Mouse (Mus musculus): ENCODE results near the gene Mep1a. TPM values are rescaled to one million over a fixed set of nuclear protein-coding genes. Genes with fewer than 3 reads are reported as not detected.
"Not testable (repeated sequence)": the region's sequence is repeated elsewhere in the genome, so short reads cannot be mapped to it uniquely, and the experiment has no call there.

The Mep1a gene
- polyA plus RNA-seq (2015; fragmentation: Nextera tagmentation; extraction: Ambion mirVana): 0.11 TPM in 1 of 2 replicates, not detected in the other

DNA sequence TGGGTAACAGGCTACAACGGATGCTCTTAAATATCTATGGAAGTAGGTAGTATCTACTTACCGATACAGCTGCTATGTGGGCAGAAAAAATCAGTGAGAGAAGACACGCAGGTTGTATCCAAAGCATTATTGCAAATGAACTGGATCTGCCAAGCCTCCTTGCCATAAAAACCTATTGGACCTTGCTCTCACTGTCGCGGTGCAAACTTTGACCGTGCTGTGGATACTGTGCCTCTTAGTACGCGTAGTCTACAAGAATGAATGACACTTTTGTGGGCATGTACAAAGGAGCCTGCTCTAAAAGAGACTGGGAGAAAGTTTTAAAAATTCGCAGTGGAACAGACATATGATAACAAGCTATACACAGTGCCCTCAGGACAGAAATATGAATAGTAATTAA, at the start of gene Mep1a:
Mep1a (minus strand) TSS at position 221 of the 400 bp plus-strand sequence.
- no peak within 1 kb of the TSS for H3K4me3 ChIP-seq
- no peak within 1 kb of the TSS for H3K27ac ChIP-seq (replicated peaks)
- H3K36me3 ChIP-seq: no peaks in the 10 kb centered on the region
- H3K9ac ChIP-seq (replicated peaks): no peak within 1 kb of the TSS
- no peaks in the 10 kb centered on the region for H3K4me1 ChIP-seq
- no peaks in the 10 kb centered on the region for H3K27me3 ChIP-seq
- no peak within 1 kb of the TSS for H3K4me2 ChIP-seq (replicated peaks)
- ATAC-seq (replicated peaks): no peak
- WGBS: 85% methylated on average over 9 of the region's 9 CpGs
- H3K9me3 ChIP-seq: no peaks in the 10 kb centered on the region

DNA sequence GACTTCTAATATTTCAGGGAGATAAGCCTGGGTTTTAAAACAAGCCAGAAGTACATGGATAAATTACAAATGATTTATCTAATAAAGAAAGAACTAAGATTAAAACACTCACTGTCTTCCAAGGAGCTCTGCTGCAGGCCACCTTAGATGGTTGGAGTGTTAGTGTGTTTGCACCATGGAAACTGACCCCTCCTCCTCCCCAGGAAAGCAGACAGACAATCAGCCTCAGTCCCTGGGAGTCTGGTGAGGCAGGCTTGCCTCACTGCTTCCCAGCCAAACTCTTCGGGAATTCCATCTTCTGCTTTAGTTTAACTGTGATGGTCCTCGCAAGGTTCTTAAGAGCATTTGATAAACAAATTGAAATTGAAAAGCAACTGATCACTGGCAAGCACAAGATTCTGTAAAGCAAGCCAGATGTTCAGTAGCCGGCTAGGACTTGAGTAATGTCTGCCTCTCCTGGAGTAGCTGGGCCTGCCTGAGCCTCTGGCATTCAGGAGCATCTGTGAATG, 48.6 kb upstream of the Mep1a start:
- WGBS: 47% methylated on average over 3 of the region's 3 CpGs
- ATAC-seq (replicated peaks): no peak
- no peaks in the 10 kb centered on the region for H3K27me3 ChIP-seq

DNA sequence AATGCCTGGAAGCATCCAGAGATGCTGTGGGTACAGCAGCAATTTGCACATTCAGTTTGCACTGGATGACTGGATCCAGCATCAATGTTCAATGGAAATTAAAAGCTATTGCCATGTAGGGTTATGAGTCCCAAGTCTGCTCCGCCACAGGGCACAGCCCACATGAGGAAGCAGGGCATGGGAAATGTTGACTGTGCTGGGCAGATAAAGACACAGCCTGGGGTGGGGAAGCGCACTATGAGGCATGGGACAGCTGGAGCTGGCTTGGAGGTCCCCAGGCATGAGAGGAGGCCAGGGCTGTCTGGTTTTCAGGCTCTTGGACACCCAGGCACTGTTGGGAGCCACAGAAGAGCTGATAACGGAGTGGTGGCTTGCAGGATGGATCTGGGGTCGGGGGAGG, 41.4 kb upstream of the Mep1a start:
- H3K9ac ChIP-seq (replicated peaks): no peak overlapping the region
- H3K27ac ChIP-seq (replicated peaks): no peak overlapping the region
- WGBS: 85% methylated on average over 4 of the region's 4 CpGs
- no peak overlapping the region for H3K4me2 ChIP-seq (replicated peaks)
- ATAC-seq (replicated peaks): no peak
- H3K27me3 ChIP-seq: no peaks in the 10 kb centered on the region
- H3K4me1 ChIP-seq: no peaks in the 10 kb centered on the region
- no peaks in the 10 kb centered on the region for H3K9me3 ChIP-seq
- H3K4me3 ChIP-seq: no peak overlapping the region
- no peaks in the 10 kb centered on the region for H3K36me3 ChIP-seq

More for the DNA sequence above, 48.6 kb upstream of the Mep1a start:
- no peaks in the 10 kb centered on the region for H3K4me1 ChIP-seq
- H3K36me3 ChIP-seq: no peaks in the 10 kb centered on the region
- no peak overlapping the region for H3K27ac ChIP-seq (replicated peaks)
- H3K4me2 ChIP-seq (replicated peaks): no peak overlapping the region
- H3K4me3 ChIP-seq: no peak overlapping the region
- no peak overlapping the region for H3K9ac ChIP-seq (replicated peaks)
- H3K9me3 ChIP-seq: no peaks in the 10 kb centered on the region

DNA sequence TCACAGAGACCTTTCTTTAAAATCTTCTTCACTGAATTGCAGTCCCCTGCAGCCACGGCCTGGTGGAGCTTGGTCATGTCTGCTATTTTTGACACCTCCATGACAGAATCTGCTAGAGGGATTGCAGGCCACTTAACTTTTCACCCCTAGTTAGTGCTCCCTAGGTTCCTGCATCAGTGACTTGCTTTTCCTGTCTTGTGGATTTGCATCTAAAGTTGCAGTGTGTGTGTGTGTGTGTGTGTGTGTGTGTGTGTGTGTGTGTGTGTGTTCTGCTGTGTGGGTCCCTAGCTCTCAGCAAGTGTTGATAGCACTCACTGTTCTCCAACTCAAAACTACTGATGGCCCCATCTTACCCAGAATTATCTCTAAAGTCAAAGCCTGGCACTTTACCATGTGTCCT, 40.9 kb upstream of the Mep1a start, which contains the start of gene Ankrd66:
Ankrd66 (minus strand) TSS at position 101 of the 400 bp plus-strand sequence.
- no peak for ATAC-seq (replicated peaks)
- H3K27me3 ChIP-seq: no peaks in the 10 kb centered on the region
- no peaks in the 10 kb centered on the region for H3K36me3 ChIP-seq
- no peak within 1 kb of the TSS for H3K9ac ChIP-seq (replicated peaks)
- no peak within 1 kb of the TSS for H3K27ac ChIP-seq (replicated peaks)
- H3K9me3 ChIP-seq: no peaks in the 10 kb centered on the region
- no peak within 1 kb of the TSS for H3K4me3 ChIP-seq
- no peaks in the 10 kb centered on the region for H3K4me1 ChIP-seq
- WGBS: 78% methylated on average over 1 of the region's 1 CpGs
- no peak within 1 kb of the TSS for H3K4me2 ChIP-seq (replicated peaks)

DNA sequence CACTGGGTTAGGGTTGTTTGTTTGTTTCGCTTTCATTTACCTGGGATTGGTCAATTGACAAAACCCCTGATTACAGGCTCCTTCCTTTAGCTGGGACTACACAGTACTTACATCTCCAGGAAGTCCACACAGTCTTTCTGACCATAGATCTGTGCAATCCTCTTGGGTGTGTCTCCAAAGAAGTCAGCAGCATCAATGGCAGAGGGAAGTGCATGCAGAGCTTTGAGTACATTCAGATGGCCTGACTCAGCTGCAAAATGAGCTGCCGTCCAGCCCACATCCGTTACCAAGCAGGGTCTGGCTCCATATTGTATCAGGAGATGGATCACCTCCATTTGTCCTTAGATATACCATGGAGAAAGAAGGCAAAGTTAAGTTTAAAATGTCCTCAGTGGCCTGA, 36.2 kb upstream of the Mep1a start:
- H3K36me3 ChIP-seq: no peaks in the 10 kb centered on the region
- WGBS: 92% methylated on average over 3 of the region's 3 CpGs

DNA sequence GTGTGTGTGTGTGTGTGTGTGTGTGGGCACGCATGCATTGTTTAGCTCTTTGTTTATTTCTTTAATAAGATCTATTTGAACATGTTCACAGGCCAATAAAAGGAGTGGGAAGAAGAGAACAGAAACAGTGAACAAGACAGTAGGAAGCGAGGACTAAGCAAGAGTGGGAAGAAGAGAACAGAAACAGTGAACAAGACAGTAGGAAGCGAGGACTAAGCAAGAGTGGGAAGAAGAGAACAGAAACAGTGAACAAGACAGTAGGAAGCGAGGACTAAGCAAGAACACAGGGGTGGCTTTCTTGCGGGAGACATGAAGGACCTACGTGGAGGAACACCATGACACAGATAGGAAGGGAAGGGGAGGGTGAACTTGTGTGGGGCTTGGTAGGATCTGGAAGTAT, 34.2 kb upstream of the Mep1a start:
- H3K27me3 ChIP-seq; H3K4me2 ChIP-seq (replicated peaks); H3K4me3 ChIP-seq; H3K9me3 ChIP-seq; H3K9ac ChIP-seq (replicated peaks); ATAC-seq (replicated peaks); H3K27ac ChIP-seq (replicated peaks); H3K36me3 ChIP-seq; H3K4me1 ChIP-seq: not testable (repeated sequence)
- 85% methylated on average over 6 of the region's 6 CpGs for WGBS

More for the DNA sequence above, 36.2 kb upstream of the Mep1a start:
- no peak overlapping the region for H3K4me2 ChIP-seq (replicated peaks)
- no peak overlapping the region for H3K27ac ChIP-seq (replicated peaks)
- no peak overlapping the region for H3K9ac ChIP-seq (replicated peaks)
- H3K27me3 ChIP-seq: no peaks in the 10 kb centered on the region
- no peak for ATAC-seq (replicated peaks)
- no peak overlapping the region for H3K4me3 ChIP-seq
- H3K4me1 ChIP-seq: peaks cover 9% of the 10 kb centered on the region
- no peaks in the 10 kb centered on the region for H3K9me3 ChIP-seq

DNA sequence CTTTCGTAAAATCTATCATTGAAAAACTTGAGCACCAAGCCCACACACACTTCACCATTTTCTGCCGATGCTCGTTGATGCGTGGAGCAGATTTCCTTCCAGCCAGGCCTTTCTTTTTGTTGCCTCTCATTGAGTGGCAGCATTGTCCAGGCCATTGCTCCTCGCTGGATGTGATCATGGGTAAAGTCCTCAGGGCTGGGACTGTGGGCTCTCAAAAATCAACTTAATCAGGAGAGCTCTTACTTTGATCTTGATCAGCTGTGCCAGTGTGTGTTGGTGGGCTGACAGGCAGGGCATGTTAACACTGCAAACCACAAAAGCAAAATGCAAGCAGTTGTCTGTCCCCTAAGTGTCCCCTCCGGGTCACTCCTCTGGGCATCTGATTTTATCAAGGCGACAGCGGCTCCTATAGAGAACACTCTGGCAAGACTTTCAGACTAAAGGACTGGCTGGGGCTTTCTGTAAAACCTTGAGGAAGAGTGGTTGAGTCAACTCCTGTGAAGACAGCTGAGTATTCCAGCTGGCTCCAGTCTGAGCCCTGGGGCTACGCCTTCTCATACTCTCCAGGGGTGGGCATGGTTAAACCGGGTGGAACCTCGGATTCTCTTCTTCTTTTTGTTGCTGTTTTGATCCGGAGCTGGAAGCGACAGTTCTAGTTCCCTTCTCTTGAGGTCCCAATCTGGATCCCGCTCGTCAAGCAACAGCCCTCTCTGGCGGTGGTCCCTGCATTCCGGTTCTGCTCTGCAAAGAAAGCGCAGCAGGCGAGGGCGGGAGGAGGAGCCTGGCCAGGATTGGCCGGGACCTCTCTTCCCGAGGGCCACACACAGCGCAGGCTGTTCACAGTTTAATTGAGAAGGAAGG, 32.0 kb upstream of the Mep1a start:
- Histone ChIP-seq H3K36me3 (no peaks in the 10 kb centered on the region), H3K9ac (replicated peaks) (0 out of 2 replicates have a peak overlapping the region, but pooled peaks have one; percentile 7), H3K4me1 (peaks cover 12% of the 10 kb centered on the region), H3K4me2 (replicated peaks) (peak overlapping the region; percentile 30), H3K9me3 (no peaks in the 10 kb centered on the region), H3K4me3 (0 out of 2 replicates have a peak overlapping the region, but pooled peaks have one; percentile 4), H3K27ac (replicated peaks) (no peak overlapping the region), H3K27me3 (no peaks in the 10 kb centered on the region)
- WGBS: 5% methylated on average over 23 of the region's 23 CpGs
- ATAC-seq (replicated peaks): peak; percentile 83

DNA sequence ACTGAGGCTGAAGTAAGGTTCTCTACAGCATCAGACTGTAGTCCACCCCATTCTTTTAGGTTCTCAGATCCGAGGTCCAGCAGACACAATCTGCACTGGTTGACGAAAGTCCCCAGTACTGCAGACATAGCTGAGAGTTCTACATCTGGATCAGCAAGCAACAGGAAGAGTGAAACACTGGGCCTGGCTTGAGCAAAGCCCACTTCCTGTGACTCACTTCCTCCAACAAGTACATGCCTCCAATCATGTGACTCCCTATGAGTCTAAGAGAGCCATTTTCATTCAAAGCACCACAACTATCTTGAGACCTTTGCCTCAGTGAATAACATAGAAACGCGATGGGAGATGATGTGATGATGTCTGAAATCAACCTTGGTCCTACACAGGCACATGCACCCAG, 28.6 kb upstream of the Mep1a start:
- Histone ChIP-seq H3K9ac (replicated peaks) (no peak overlapping the region), H3K4me1 (peaks cover 12% of the 10 kb centered on the region), H3K4me3 (no peak overlapping the region), H3K4me2 (replicated peaks) (no peak overlapping the region), H3K27me3 (no peaks in the 10 kb centered on the region), H3K9me3 (no peaks in the 10 kb centered on the region), H3K27ac (replicated peaks) (no peak overlapping the region), H3K36me3 (no peaks in the 10 kb centered on the region)
- WGBS: 88% methylated on average over 4 of the region's 4 CpGs
- no peak for ATAC-seq (replicated peaks)

DNA sequence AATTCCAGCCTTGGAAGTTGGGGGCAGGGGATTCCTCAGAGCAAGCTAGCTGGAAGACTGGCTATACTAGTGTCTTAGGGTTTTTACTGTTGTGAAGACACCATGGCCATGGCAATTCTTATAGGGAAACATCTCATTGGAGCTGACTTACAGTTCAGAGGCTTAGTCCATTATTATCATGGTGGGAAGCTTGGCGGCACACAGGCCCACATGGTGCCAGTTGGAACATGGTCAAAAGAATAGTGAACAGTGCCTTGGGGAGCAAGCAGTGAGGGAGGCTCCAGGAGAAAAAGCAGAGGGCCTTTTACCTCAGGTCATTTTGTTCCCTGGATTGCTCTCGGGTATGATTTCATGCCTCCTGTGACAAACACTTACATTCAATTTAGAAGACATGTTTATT, 27.9 kb upstream of the Mep1a start:
- Histone ChIP-seq H3K9me3 (no peaks in the 10 kb centered on the region), H3K27me3 (no peaks in the 10 kb centered on the region), H3K27ac (replicated peaks) (no peak overlapping the region), H3K36me3 (no peaks in the 10 kb centered on the region), H3K4me2 (replicated peaks) (no peak overlapping the region), H3K4me3 (no peak overlapping the region), H3K9ac (replicated peaks) (no peak overlapping the region), H3K4me1 (peaks cover 12% of the 10 kb centered on the region)
- WGBS: 68% methylated on average over 2 of the region's 2 CpGs
- ATAC-seq (replicated peaks): no peak

DNA sequence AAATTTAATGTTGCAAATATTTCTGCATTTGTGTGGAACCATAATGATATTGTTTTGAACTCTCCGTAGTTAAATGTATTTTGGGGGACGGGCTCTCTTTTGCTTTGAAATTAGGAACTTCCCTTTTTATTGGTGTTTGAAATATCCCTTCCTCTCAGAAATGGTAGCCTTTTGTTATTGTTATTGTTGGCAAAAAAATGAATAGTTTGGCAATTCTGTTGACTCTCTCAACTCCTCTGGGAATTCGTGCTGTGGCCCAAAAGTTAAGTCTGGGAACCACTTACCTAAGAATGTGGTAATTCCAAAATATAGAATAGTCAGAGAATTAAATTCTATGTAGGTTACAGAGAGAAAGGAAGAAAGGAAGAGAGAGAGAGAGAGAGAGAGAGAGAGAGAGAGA, 17.6 kb upstream of the Mep1a start:
- no peak overlapping the region for H3K27ac ChIP-seq (replicated peaks)
- no peak overlapping the region for H3K4me2 ChIP-seq (replicated peaks)
- no peak overlapping the region for H3K4me3 ChIP-seq
- no peak for ATAC-seq (replicated peaks)
- H3K36me3 ChIP-seq: no peaks in the 10 kb centered on the region
- no peak overlapping the region for H3K9ac ChIP-seq (replicated peaks)
- H3K4me1 ChIP-seq: 0 out of 2 replicates have a peak, but pooled peaks cover 3% of the 10 kb centered on the region
- WGBS: 83% methylated on average over 3 of the region's 3 CpGs
- no peaks in the 10 kb centered on the region for H3K27me3 ChIP-seq
- no peaks in the 10 kb centered on the region for H3K9me3 ChIP-seq

DNA sequence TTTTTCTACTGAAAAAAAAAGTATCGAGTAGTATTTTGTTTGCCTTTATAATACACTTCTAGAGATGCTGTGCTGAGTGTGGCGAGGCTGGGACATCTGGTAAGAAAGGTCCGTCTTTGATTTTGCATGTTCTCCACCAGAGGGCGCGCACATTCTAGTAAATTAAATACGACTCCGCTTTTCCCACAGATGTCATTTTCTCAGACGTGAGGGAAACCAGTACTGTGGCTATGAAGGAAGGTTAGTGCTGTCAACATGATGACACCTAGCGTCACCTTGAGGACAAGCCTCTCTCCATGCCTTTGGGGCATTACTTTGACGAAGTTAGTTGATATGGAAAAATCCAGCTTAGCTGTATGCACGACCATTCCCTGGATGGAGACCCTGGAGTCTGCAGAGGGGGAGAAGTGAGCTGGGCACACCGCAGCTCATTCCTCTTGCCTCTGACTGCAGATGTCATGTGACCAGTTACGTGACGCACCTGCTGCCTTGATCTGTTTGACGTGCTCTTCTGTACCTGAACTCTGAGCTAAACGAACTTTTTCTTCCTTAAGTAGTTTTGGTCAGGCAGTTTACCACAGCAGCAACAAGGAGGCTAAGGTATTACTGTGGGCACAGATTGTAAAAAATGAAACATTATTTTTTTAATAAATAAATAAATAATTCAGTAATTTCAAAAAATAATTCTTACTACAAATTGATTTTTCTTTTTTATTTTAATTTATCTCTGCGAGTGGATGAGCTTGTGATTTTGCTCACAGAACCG, 16.2 kb upstream of the Mep1a start:
- H3K4me2 ChIP-seq (replicated peaks): no peak overlapping the region
- peak; percentile 85 for ATAC-seq (replicated peaks)

DNA sequence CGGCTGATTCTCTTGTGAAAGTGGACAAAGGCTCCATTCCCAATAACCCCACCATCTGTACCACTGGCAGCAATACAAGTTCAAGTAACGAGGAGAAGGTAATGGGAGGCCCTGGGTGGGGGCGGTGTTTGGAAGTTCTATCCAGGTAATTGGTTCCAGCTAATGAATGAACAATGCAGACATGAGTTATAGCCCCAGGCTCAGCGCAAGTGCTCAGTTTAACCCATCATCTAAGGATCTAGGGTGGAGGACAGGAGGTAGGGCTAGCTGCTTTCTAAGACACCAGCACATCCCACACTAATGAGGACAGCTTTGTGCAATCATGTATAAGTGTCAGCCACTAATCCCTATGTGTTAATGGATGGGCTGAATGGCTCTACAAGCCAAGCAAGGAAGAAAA, 8.2 kb upstream of the Mep1a start:
- Histone ChIP-seq H3K9ac (replicated peaks) (no peak overlapping the region), H3K27me3 (no peaks in the 10 kb centered on the region), H3K4me3 (no peak overlapping the region), H3K4me2 (replicated peaks) (no peak overlapping the region), H3K9me3 (peaks cover 6% of the 10 kb centered on the region; the same call in 1 of the 2 replicates), H3K4me1 (no peaks in the 10 kb centered on the region), H3K27ac (replicated peaks) (no peak overlapping the region), H3K36me3 (no peaks in the 10 kb centered on the region)
- ATAC-seq (replicated peaks): peak; percentile 82
- WGBS: 26% methylated on average over 4 of the region's 4 CpGs

More for the DNA sequence above, 16.2 kb upstream of the Mep1a start:
- 0 out of 2 replicates have a peak, but pooled peaks cover 3% of the 10 kb centered on the region for H3K4me1 ChIP-seq
- 30% methylated on average over 18 of the region's 18 CpGs for WGBS
- no peak overlapping the region for H3K4me3 ChIP-seq
- H3K9me3 ChIP-seq: peaks cover 6% of the 10 kb centered on the region; the same call in 1 of the 2 replicates
- H3K36me3 ChIP-seq: no peaks in the 10 kb centered on the region
- H3K27ac ChIP-seq (replicated peaks): no peak overlapping the region
- no peaks in the 10 kb centered on the region for H3K27me3 ChIP-seq
- no peak overlapping the region for H3K9ac ChIP-seq (replicated peaks)

Measured in forebrain, embryonic 15.5 days (tissue).